In genomic region chr2:106561571-106562090, GRCm38 (mm10) we compare ENCODE assay signal across 16 mouse cellular contexts.
"Had no signal": no experiment of that assay in that cellular context is flagged by ENCODE, and none has a peak within 500 bp of the region (broad histone marks: within the 10 kb centered on the region; RNA-seq: fewer than 3 reads in every experiment).

No protein-coding gene starts in this region.

- DNase-seq: lung, adult 18-20 months; lung, embryonic 14.5 days; lung, postnatal 10 days; retina, postnatal 1 day; right cerebral cortex, adult 18-20 months; right cerebral cortex, postnatal 25 days; thymus, adult 2 months; thymus, postnatal 25 days; thymus, postnatal 4 days had no signal

- H3K4me1 ChIP-seq: megakaryocyte, embryonic 14.5 days; midbrain, embryonic 13.5 days; midbrain, embryonic 15.5 days; neural tube, embryonic 12.5 days; stomach, embryonic 15.5 days had no signal

- H3K36me3 ChIP-seq: midbrain, embryonic 13.5 days; midbrain, embryonic 15.5 days; neural tube, embryonic 12.5 days; stomach, embryonic 15.5 days had no signal

- H3K4me3 ChIP-seq: megakaryocyte, embryonic 14.5 days; midbrain, embryonic 13.5 days; midbrain, embryonic 15.5 days; neural tube, embryonic 12.5 days; stomach, embryonic 15.5 days had no signal

- H3K27ac ChIP-seq: macrophage; midbrain, embryonic 13.5 days; midbrain, embryonic 15.5 days; neural tube, embryonic 12.5 days; stomach, embryonic 15.5 days; stomach, postnatal 0 days had no signal

- H3K9me3 ChIP-seq: midbrain, embryonic 13.5 days; midbrain, embryonic 15.5 days; stomach, embryonic 15.5 days had no signal

- H3K27me3 ChIP-seq: megakaryocyte, embryonic 14.5 days; midbrain, embryonic 13.5 days; midbrain, embryonic 15.5 days; neural tube, embryonic 12.5 days; stomach, embryonic 15.5 days had no signal

- H3K9ac ChIP-seq: lung, embryonic 14.5 days; midbrain, embryonic 13.5 days; midbrain, embryonic 15.5 days; neural tube, embryonic 12.5 days; stomach, embryonic 15.5 days had no signal
